Mouse (Mus musculus): ENCODE measurements at regions not wholly inside any gene's neighbourhood (a gene's known extent, or its start where the extent isn't known, plus 50 kb on each side); places are given as distances from the start of the nearest gene placed in this dataset.

DNA sequence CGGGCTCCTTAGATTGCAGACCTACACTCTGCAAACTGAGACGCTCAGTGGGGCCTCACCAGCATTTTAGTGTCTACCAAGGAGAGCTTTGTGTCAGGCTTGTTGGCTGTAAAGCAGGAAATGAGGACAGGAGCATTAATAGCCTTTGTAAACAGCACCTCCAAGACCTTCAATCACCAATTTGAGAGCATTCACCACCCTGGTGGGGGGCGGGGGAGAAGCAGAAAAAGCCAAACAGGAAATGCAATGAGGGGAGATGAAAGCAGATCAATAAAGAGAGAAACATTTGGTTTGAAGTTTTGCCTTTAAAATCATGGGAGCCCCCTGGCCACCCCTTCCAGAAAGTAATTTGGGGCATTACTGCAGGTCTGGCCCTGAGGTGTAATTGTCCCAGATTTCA, 497.3 kb upstream of the Sall1 start:
- TF ChIP-seq CTCF (IDR thresholded peaks at IDR 0.05; ENCODE audit: borderline replicate concordance, extremely low read depth, insufficient read depth, insufficient read length) (no peak), POLR2A (IDR thresholded peaks at IDR 0.05; ENCODE audit: borderline replicate concordance, extremely low read depth, insufficient read depth, insufficient read length, poor library complexity, severe bottlenecking) (no peak)
